Comparison of ENCODE assay signal across 10 mouse cellular contexts in genomic region chr1:153191237-153191942, GRCm38 (mm10). TPM values are rescaled to one million over a fixed set of nuclear protein-coding genes. Genes with fewer than 3 reads are reported as not detected.
DNase-seq lines count a peak whose midpoint lies in the region; ATAC-seq and TF ChIP-seq lines count a peak whose summit lies in the region.
"Had no signal": no experiment of that assay in that cellular context is flagged by ENCODE, and none has a peak within 500 bp of the region (broad histone marks: within the 10 kb centered on the region; RNA-seq: fewer than 3 reads in every experiment).

No protein-coding gene starts in this region.

- H3K4me2 ChIP-seq in heart, postnatal 0 days (ENCODE audit: low read depth, low read length) = peak overlapping the region; percentile 47

- peak overlapping the region; percentile 22; the same call in 1 of the 2 replicates for H3K4me3 ChIP-seq in heart, postnatal 0 days (ENCODE audit: low read depth, low read length)
- H3K4me3 ChIP-seq: layer of hippocampus, adult 2 months had no signal

- no peak for TF ChIP-seq EP300 in heart, postnatal 0 days (IDR thresholded peaks at IDR 0.05; ENCODE audit: low read depth)

- H3K9me3 ChIP-seq in heart, postnatal 0 days (replicated peaks; ENCODE audit: control insufficient read depth, low read length) = no peaks in the 10 kb centered on the region

- no peaks in the 10 kb centered on the region for H3K27me3 ChIP-seq in heart, postnatal 0 days (ENCODE audit: control insufficient read depth, insufficient read depth, low read length)

- TF ChIP-seq CTCF in heart, postnatal 0 days (IDR thresholded peaks at IDR 0.05; ENCODE audit: low read depth) = no peak

- WGBS in heart, postnatal 0 days = 27% methylated on average over 15 of the region's 15 CpGs

- H3K36me3 ChIP-seq in heart, postnatal 0 days (replicated peaks; ENCODE audit: control insufficient read depth, insufficient read depth, low read length) = no peaks in the 10 kb centered on the region

- no peak overlapping the region for H3K9ac ChIP-seq in heart, postnatal 0 days (replicated peaks; ENCODE audit: low read depth, low read length)

- H3K4me1 ChIP-seq in heart, postnatal 0 days (ENCODE audit: control insufficient read depth, insufficient read depth) = peaks cover 13% of the 10 kb centered on the region

- H3K27ac ChIP-seq in heart, postnatal 0 days (ENCODE audit: low read depth) = peak overlapping the region; percentile 92
- H3K27ac ChIP-seq: layer of hippocampus, adult 2 months had no signal

- peak; percentile 78 for ATAC-seq in heart, postnatal 0 days (ENCODE audit: insufficient read depth, low read depth)
- ATAC-seq in megakaryocyte, adult 5-6 weeks (ENCODE audit: poor library complexity, severe bottlenecking) = no peak

- DNase-seq in lung, postnatal 36 days = peak; percentile 34
- no peak for DNase-seq in lung, postnatal 14 days
- no peak for DNase-seq in heart, postnatal 0 days (ENCODE audit: low spot score)
- peak; percentile 49 to 78 for DNase-seq in kidney, postnatal 25 days
- DNase-seq in spleen, postnatal 4 days (ENCODE audit: low spot score in 2 of 2) = no peak
- DNase-seq in frontal cortex, postnatal 14 days (ENCODE audit: low spot score in 2 of 2) = no peak
- no peak for DNase-seq in adipocyte (ENCODE audit: low spot score)

RNA-seq across cellular contexts. Expression of gene Lamc2, which starts 5.1 kb away (rescaled TPM):
- total RNA-seq in heart, postnatal 0 days (2014; rRNA removed; ENCODE audit: low replicate concordance) = 10.2 and 13.2 TPM in 2 replicates
- 4.1 and 6.0 TPM in 2 replicates for polyA plus RNA-seq in heart, postnatal 0 days (2015; fragmentation: Nextera tagmentation; extraction: Ambion mirVana)
- total RNA-seq in megakaryocyte, adult 5-6 weeks (2015) = not detected in 2 replicates
- not detected in 2 replicates for total RNA-seq in megakaryocyte, adult 5-6 weeks (2017)
- total RNA-seq: common myeloid progenitor, adult 5-6 weeks had no signal

Comparison
In these comparisons a context has a peak if more than half of its experiments do, and no peak if none do; other contexts are left out.
1. DNase-seq: peak in lung, postnatal 36 days (single experiment) and kidney, postnatal 25 days (2 of 2); none in lung, postnatal 14 days (single experiment), heart, postnatal 0 days (single experiment), spleen, postnatal 4 days (0 of 2), frontal cortex, postnatal 14 days (0 of 2) and adipocyte (single experiment).
2. RNA of gene Lamc2, which starts 5.1 kb away (total RNA-seq): 10.2 to 13.2 TPM in heart, postnatal 0 days; not detected in megakaryocyte, adult 5-6 weeks; every median in the first group is over 10 times any median in the second.